Mouse (Mus musculus) retina, embryonic 14.5 days (tissue): ENCODE data around the gene Cyb561d1.

Source experiments
- DNase-seq: peaks from one replicate; pipeline ENCODE4 v3.0.0-alpha.2; 2015; ENCODE audit warnings: low spot score

The Cyb561d1 gene

DNA sequence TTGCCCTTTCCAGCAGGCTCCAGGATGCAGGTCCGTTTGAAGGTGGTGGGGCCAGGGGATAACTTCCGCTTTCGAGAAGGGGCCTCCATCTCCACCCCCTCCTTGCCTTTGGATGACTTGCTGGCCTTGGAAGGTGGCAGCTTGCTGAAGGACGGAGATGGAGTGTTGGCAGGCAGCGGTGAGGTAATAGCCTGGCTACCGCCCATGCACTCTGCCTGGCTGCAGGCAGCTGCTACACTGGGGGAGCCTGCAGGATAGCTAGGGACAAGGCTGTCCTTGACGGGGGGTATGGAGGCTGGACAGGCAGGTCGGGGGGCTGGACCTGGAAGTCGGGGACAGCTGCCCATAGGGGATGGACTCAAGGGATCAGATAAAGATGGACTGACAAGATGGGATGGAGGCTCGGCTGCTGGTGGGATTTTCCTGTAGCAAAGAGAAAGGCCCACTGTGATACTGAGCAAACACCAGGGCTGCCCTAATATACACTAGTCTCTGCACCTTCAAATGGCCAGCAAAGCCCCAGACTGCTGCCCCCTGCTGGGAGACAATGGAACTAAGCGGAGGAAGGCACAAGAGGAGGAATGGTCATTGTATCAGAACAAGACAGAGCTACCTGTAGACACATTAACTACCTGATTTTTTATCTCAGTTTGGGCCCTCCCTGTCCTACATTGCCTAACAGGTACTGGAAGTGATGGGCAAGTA is 2.8 kb upstream of the Cyb561d1 start:
- peak; percentile 85 for DNase-seq

DNA sequence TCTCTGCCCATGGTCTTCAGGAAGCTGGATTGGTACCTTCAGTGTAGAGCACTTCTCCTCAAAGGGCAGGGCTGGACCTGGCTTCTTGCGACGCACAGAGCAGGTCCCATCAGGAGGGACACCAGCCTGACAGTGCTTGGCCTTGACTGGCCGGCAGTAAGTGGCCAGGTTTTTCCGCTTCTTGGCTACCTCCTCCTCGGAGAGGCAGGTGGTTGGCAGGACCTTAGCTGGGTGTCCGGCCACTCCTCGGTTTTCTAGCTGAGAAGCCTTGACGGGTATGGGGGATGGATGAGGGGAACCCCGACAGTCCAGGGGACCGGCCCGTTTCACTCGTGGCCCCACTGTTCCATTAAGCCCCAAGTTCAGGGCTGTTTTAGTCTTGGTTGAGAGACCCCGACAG is 2.2 kb upstream of the Cyb561d1 start:
- no peak for DNase-seq

DNA sequence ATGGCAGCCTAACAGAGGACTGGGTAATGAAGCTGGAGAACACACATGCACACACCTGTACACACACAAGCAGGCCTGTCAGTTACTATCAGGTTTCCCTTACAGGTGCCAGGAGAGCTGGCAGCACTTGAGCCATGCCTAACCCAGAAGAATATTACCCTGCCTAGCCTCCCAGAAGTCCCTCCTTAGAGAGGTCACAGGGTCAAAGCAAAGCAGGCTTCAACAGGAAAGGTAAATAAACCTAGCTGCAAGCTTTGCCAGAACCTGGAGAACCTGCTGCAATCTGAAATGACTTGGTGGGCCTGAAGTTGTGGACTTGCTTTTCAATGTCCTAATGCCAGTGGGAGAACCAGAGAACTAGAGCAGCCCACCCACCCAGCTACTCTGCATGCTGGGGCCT is 1.5 kb upstream of the Cyb561d1 start:
- DNase-seq: no peak

DNA sequence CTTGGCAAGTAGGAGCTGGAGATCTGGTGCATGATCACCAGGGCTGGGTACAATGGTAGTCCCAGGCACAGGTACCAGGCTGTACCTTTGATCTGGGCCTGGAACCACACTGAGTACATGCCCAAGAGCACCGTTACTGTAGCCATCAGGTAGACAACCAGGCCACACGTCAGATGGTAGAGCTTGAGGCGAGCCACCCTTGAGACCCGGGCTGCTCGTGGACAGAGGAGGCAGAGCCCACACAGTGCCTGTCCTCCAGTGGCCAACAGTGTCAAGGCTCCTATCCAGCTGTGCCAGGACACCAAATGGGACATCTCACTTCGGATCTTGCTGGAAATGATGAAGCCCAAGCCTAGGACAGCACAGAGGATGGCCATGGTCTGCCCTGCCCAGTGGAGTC is 1.8 kb downstream of the Cyb561d1 start:
- DNase-seq: no peak

DNA sequence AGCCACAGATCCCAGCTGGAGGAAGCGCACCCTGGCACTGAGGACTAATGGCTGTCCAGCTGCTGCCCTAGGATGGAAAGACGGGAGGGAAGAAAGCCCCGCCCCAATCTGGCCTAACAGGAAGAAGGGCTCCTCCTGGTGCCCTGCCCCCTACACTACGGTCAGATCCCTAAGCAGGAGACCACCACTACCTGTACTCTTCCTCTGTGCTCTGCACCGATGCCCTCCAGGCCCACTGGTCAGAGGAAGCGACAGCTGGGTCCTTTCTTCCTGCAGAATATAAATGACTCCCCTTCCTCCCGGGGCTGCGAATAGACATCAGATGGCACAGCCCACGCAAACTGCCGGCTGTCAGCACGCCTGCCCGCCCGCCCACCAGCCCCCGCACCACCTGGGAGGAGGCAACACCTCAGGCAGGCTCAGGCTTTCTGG is 3.9 kb downstream of the Cyb561d1 start:
- peak; percentile 75 for DNase-seq

DNA sequence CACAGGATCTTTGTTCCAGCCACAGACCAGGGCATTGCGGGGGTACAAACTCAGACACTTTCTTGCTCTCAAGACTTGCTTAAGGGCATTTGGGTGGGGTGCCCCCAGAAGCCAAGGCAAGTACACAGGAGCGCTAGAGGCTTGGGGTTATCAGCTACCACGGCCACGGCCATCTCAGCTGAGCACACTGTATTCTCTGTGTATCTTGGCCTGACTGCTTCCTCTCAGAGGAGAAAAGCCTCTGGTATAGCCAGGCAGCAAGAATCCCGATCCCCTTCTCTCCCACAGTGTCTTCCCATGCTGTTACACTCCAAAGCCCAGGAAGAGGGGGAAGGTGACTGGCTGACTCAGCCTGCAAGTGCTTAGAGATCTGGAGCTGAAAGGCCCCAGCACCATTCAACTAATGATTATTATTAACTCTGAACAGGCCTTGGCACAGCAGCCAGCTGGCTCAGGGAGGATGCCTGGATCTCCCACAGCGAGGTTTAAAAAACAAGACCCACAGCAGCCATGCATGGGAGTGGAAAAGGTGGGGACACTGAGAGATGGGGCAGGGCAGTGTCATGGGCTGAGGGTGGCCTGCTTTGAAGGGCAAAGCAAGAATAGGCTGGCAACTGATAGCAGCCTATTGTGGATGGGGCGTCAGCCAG is 4.9 kb downstream of the Cyb561d1 start:
- no peak for DNase-seq

DNA sequence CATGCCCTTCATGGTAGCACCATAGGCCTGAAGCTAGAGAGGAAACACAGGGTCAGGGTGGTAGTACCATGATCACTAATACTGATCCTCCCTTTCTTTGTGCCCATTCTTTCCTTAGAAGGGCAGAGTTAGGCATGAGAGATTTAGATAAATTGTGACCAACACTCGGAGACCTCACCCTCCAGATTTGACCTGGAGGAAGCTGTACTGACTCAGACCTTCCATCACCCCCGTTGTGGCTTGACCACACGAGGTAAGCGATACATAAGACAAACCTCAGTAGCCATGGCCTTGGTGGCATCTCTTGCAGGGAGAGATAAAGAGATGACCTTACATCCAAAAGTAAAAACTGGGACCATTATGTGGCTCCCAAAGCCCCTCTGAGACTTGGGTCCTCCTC is 5.7 kb downstream of the Cyb561d1 start:
- DNase-seq: no peak

DNA sequence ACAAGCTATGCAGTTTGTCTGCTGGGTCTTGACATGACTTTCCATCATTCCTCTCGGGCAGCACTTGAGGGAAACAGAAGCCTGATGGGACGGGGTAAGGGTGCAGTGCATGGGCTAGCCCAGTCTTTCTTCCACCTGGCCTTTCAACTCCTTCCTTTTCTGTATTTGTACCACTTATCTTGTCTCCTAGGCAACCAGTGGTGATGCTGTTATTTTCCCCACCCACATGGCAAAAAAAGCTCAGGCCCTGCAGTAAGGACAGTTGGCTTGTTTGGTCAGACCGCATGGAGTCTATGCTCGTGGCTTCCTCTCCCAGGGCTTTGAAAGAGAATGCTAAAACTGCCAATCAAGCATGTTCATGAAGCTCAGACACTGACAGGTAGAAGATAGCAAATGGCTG is 7.3 kb downstream of the Cyb561d1 start:
- no peak for DNase-seq

DNA sequence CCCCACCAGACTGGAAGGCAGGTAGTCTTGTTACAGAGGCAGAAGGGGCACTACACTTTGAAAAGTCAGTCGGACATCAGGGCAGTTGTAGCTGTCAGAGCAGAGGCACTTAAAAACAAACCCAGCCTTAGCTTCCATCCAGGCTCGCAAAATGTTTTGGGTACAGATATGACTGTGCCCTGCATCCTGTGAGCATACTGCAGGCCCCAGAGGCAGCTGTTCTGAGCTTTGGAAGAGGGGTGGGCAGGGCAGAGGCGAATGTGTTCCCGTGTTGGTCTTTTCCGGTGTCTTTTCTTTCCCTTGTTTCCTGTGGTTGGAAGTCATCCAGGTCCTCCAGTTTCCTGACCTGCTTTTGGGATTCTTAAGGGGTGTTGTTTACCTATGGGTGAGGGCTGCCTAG is 11.1 kb downstream of the Cyb561d1 start:
- DNase-seq: no peak

DNA sequence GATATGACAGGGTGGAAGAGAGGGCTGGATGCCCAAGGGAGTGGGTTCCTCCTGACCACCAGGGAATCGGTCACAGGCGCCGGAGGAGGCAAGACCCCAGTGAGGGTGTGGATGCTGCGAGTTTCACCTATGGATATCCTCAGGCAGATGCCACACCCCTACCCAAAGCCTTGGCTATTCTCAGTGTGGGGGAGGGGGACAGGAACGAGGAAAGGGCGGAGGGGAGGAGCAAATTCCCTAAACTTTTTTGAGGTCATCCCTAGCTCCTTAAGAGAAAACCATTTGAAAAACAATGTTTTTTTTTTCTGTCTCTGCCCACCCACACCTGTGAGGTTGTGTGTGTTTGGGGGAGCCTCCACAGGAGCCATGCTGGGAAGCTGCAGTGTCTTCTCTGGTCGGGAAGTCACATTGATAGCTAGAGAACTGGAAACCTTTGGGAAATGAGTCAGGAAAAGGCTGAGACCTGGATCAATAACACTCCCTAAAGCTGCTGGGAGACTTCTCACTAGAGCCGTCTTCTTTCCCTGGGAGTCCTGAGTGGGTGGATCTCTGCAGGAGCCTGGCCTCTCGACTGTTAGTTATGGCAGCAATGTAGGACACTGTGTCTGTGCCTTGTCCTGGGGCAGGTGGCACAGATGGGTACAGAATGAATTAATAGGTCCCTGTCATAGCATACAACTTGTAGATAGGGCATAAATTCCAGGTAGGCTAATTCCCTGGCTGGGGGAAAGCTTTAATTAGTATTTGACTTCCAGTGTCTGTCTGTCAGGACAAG is 12.1 kb downstream of the Cyb561d1 start:
- DNase-seq: no peak

DNA sequence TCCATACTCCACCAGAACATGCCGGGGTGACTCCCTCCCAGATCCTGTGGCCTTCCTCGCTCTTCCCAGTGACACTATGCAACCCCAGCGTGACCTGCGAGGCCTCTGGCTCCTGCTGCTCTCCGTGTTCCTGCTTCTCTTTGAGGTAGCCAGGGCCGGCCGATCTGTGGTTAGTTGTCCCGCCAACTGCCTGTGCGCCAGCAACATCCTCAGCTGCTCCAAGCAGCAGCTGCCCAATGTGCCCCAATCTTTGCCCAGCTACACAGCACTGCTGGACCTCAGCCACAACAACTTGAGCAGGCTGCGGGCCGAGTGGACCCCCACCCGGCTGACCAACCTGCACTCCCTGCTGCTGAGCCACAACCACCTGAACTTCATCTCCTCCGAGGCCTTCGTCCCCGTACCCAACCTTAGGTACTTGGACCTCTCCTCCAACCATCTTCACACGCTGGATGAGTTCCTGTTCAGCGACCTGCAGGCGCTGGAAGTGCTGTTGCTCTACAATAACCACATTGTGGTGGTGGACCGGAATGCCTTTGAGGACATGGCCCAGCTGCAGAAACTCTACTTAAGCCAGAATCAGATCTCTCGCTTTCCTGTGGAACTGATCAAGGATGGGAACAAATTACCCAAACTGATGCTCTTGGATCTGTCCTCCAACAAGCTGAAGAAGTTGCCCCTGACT is 13.8 kb downstream of the Cyb561d1 start:
- no peak for DNase-seq

DNA sequence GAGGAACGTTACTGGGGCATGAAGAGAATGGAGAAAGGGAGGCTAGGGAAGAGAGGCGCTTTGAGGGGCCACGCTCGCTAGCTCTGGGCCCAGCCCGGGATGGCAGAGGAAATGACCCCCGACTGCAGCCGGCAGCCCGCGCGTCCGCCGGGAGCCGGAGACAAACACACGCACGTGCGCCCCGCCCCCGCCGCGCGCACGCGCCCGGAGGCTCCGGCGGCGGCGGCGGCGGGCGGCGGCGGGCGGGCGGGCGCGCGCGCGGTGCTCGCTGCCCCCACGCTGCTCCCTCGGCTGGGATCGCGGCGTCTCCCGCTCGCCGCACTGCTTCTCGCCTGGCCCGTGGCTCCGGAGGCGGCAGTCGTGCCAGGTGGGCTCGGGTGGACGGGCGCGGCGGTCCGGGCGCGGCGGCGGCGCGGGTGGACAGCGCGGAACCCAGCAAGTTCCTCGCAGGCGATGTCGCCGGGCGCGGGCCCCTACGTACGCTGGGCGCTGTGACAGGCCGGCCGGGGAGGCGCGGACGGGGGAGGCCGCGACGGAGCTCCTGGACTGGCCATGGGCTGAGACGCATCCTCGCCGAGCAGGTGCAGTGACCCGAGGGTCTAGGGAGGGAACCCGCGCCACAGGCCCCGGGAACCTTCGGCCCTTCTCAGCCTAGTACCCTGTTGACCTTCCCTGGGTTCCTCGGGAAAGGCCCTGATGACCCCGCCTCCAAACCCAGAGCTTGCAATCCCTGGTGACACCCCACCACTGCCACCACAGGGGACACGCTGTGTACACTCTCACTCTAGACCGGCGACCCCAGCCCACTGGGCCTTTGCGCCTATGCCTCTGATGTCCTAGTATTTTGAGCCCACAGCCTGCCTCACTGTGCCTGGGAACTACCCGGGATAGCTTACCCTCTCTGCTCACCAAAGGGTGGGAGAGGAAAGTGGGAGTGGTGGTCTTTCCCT is 14.6 kb downstream of the Cyb561d1 start, which contains the start of gene Amigo1:
Amigo1 (plus strand) TSS at position 238 of the 950 bp plus-strand sequence.
- peak; percentile 69 for DNase-seq

DNA sequence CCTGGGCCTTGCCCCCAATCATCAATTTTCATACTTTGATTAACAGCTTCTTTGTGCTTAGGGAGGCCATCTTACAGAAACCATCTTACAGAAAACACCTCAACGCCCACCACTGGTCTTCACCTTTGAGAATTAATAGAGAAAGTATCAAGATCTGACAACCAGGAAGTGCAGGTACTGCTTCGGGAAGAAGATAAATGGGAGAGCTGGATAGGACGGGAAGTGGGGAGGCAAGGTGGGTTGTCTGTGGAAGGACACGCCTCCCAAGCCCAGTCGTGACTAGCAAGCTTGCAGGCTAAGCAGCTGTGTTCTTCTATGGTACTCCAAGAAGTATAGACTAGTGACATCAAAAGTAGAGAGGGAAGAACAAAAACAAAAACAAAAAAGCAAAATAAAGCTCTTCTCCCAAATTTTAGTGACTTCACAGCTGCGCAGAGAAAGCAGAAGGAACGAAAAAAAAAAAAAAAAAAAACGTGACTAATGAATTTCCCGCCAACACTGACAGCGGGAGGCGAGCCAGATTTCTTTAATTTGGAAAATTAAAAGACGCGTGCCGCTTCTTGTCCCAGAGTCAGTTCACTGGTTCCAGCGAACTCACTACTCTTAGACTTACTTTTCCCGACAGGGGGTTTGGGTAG is 15.4 kb downstream of the Cyb561d1 start:
- DNase-seq: no peak

DNA sequence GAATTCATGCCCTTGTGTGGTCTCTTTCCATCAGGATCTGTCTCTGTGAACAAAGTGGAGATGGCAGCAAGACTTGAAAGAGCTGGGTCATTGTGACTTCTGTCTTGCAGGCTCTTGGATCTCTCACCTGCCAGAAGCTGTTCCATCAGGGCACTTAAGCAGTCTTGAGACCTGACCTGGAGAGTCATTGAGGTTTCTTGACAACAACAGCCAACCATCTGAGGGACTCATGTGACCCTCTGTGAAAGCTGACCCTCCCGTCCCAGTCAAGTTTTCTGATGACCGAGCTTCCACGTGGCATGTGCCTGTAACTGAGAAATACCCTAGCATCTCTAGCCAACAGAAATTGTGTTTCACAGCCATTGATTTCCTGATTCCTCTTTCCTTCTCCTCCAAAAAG is 16.3 kb downstream of the Cyb561d1 start:
- DNase-seq: no peak

DNA sequence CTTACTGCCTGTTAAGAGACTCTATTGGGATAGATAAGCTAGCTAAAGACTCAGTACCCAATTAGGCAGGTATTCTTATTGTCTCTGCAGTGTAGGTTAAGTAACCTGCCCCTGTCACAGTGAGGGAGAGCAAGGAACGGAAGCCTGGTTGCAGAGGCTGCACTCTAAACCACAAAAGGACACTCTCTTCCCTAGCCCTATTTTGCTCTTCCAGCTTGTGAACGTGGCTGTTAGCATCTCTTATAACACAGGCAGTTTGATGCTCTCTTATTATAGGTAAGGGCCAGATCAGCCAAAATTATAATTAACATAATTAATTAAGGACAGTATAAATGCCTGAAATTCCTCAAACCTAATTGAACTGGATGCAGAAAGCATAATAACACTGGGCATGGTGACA is 20.5 kb downstream of the Cyb561d1 start:
- DNase-seq: no peak

DNA sequence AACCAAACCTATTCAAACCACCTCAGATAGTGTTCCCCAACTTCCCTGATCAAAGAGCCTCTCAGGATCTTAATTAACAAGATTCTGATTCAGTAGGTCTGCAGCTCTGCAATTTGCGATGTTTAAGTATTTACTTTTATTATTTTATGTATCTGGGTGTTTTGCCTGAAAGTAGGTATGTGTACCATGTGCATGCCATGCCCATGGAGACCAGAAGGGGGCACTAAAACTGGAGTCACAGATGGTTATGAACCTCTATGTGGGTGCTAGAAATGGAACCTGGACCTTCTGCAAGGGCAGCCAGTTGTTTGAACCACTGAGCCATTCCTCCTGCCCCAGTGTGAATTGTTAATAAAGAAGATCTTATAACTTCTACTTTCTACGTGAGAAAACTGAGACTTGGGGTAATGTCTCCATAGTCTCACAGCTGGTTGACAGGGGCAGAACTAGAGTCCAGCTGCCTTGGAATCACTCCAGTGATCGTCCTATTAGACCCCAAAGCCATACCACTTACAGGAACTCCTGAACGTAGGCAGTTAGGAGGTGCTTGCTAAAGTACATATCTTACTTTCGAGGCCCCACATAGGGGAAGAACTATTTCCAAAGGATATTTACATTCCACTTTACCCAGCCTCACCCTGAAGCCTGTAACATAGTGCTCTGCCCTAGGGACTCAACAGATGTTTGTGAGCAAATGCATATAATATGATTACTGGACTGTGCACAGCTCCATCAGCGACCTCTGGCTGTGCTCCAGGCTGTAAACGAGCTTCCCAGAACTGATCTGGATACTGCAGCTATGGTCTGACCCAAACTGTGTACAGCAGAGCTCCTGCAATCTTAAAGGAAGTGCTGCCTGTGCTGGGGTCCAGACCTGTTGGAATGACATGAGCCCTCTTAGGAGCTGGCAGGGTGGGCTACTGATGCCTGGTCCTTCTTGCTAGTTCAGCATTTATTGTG is 22.0 kb downstream of the Cyb561d1 start:
- DNase-seq: no peak

DNA sequence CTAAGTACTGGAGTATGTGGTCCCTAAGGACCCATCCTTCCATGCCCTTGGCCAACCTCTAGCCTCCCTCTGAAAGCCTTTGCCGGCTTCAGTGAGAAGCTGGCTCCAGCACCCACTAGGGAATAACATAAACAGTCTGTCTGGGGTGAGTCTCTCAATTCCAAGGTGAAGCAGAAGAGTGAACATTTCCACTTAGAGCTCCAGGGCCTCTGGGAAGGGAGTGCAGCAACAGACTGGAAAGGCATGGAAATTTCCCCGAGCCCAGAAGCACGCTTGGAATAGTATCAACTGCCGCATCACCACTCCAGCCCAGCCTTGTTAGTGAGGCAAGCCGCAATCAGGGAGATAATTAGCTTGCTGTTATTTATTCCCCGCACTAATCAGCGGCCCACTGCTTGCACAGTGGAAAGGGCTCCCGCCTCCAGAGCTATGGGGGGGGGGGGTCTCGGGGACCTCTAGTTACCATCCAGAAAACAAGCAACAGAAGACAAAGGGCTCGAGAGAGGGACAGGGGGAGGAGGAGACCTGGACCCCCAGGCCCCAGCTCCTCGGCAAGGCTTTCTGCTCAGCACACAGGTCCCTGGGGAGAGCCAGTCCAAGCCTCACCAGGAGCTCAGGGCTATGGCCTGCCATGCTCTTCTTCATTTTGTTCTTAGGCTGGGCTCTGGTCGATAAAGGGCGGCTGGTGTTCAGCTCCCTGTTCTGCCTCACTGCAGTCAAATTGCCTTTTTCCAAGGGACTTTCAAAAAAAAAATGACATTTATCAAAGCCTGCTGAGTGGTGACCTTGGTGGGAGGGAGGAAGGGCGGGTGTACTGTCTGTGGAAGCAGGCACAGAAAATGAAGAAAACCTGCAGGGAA is 26.1 kb downstream of the Cyb561d1 start:
- peak; percentile 65 for DNase-seq

DNA sequence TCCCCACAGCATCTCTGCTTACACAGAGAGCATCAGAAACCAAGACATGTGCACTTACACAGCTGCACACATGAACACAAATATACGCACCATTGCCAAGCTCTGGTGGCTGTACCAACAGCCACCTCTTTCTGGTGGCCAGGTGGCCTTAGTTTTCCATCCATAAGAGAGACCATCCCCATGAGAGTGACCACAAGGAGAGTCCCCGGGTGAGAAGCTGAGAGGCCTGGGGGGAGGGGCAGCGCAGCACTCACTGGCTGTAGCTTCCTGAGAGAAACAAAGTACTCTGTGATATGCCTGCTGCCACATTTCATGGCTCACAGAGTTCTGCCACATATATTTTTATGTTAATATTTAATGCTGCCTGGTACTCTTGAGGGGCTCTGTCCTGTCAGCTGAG is 31.8 kb downstream of the Cyb561d1 start:
- peak; percentile 64 for DNase-seq

DNA sequence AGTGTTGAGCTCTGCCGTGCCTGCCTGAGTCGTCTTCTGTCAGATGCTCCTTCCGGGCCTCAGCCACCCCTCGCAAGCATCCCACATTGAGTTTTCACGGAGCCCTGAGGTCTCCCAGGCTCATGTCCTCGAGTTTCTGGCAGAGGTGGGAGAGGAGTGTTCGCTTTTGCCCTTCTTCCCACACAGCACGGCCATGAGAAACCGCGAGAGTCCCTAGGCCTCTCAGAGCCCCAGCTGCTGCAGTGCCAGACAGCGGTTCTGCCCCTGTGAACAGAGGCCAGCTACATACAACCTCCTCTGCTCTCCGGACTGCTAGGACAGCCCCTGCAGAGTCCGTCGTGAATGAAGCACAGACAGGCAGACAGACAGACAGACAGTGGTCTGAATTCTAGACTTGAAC is 33.5 kb downstream of the Cyb561d1 start:
- DNase-seq: no peak
